Mouse (Mus musculus) neural tube, embryonic 15.5 days (tissue): ENCODE measurements around the gene Spag16. TPM values are rescaled to one million over a fixed set of nuclear protein-coding genes. Genes with fewer than 3 reads are reported as not detected.

ENCODE experiments used
- ATAC-seq: fragments of 200-750 bp; cut with Nextera tagmentation; 2 replicates; pipeline ENCODE4 v1.8.0; 2017; ENCODE audit warnings: mild to moderate bottlenecking, moderate TSS enrichment, moderate library complexity; ENCODE audit not compliant: low FRiP score
- H3K27ac ChIP-seq: fragments of 300-500 bp; sonication (generic); replicated peaks from 2 replicates; pipeline ENCODE4 v1.5.1; 2015; ENCODE audit warnings: mild to moderate bottlenecking, inconsistent platforms
- H3K27me3 ChIP-seq: fragments of 300-500 bp; sonication (generic); replicated peaks from 2 replicates; pipeline ENCODE4 v1.6.1; 2015; ENCODE audit warnings: inconsistent platforms
- H3K36me3 ChIP-seq: fragments of 300-500 bp; sonication (generic); 2 replicates; pipeline ENCODE4 v1.6.1; 2015; ENCODE audit warnings: inconsistent platforms
- H3K4me1 ChIP-seq: fragments of 300-500 bp; sonication (generic); 2 replicates; pipeline ENCODE4 v1.6.1; 2015; ENCODE audit warnings: inconsistent platforms
- H3K4me2 ChIP-seq: fragments of 300-500 bp; sonication (generic); 2 replicates; pipeline ENCODE4 v1.6.1; 2015; ENCODE audit warnings: inconsistent platforms, mild to moderate bottlenecking, moderate library complexity
- H3K4me3 ChIP-seq: fragments of 300-500 bp; sonication (generic); replicated peaks from 2 replicates; pipeline ENCODE4 v1.5.1; 2015; ENCODE audit warnings: mild to moderate bottlenecking, inconsistent platforms
- H3K9ac ChIP-seq: fragments of 300-500 bp; sonication (generic); replicated peaks from 2 replicates; pipeline ENCODE4 v1.6.1; 2015; ENCODE audit warnings: mild to moderate bottlenecking, inconsistent platforms
- H3K9me3 ChIP-seq: fragments of 300-500 bp; sonication (generic); replicated peaks from 2 replicates; pipeline ENCODE4 v1.6.1; 2016; ENCODE audit warnings: inconsistent platforms
- WGBS: fragments of 180-500 bp; shearing (Covaris S2); methylation state at CpG from one replicate; pipeline ENCODE4 v1.1.7; 2015; ENCODE audit warnings: mixed read lengths; 5-methylcytosine and 5-hydroxymethylcytosine counted together
- polyA plus RNA-seq: library from polyadenylated mRNA; unstranded; fragments of >200 nt; fragmentation: Nextera tagmentation; extraction: Ambion mirVana; gene quantifications from 2 replicates; pipeline ENCODE4 v1.2.1, GENCODE M21; 2015

Gene Spag16
- polyA plus RNA-seq, 1 experiment from 2014 or later = 0.95 TPM

DNA sequence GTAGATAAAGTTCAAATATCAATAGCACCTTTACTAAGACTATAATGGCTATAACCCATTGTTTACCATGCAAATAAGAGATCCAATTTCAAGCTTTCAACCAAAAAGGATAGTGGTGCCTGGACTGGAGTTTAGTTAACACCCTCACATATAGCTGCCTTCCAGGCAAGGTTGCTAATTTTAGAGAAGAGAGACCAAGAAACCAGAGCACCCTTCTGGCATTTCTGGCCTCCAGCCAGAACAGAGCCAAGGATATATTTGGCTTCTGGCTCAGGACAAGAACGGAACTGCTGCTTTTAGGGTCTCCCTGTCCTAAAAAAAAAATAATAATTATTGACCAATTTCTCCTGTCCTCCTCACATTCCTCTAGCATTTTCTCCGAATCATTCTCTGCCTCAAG, 703.0 kb downstream of the Spag16 start:
- Histone ChIP-seq H3K27me3 (no peaks in the 10 kb centered on the region), H3K4me3 (no peak overlapping the region), H3K4me1 (no peaks in the 10 kb centered on the region), H3K4me2 (no peak overlapping the region), H3K9ac (no peak overlapping the region), H3K36me3 (no peaks in the 10 kb centered on the region), H3K27ac (no peak overlapping the region), H3K9me3 (no peaks in the 10 kb centered on the region)
- 84% methylated on average over 2 of the region's 2 CpGs for WGBS
- ATAC-seq = no peak

DNA sequence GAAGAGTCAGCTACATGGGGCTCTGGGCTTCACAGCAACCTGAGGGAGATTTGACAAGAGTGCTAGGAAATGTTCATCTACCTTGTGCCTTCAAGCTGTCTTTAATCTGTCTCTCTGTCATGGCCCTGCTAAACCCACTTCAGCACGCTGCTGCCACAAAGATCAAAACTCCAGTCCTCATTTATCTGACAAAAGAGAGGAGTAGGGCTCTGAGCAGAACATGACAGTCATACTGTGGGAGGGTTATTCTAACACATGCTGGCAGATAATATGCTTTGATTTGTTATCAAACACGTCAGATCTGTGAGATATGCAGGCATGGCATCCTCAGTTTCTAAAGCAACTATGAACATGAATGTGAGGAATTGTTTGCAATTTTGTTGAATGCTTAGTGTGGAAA, 725.1 kb downstream of the Spag16 start:
- Histone ChIP-seq H3K9ac (no peak overlapping the region), H3K4me1 (no peaks in the 10 kb centered on the region), H3K4me2 (no peak overlapping the region), H3K36me3 (no peaks in the 10 kb centered on the region), H3K27me3 (no peaks in the 10 kb centered on the region), H3K9me3 (no peaks in the 10 kb centered on the region), H3K27ac (no peak overlapping the region), H3K4me3 (no peak overlapping the region)
- 70% methylated on average over 2 of the region's 2 CpGs for WGBS
- no peak for ATAC-seq

DNA sequence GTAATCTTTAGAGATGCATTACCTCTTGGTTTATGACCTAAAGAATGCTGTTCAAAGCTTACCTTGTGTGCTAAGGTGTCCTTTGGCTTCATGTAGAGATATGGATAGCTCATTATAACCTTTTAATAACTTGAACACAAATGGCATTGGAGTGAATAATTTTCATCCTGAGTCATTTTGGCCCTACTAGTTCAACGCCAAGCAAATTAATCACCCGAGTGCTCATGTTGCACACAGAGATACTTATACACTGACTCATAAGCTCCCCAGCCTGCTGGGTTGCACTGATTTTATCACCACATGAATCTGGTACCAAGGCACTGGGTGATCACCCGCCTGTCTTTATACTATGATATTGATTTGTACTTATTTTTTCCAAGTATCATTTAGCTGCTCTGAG, 795.0 kb downstream of the Spag16 start:
- Histone ChIP-seq H3K4me2 (no peak overlapping the region), H3K27ac (no peak overlapping the region), H3K9me3 (no peaks in the 10 kb centered on the region), H3K27me3 (no peaks in the 10 kb centered on the region), H3K9ac (no peak overlapping the region), H3K4me3 (no peak overlapping the region), H3K4me1 (0 out of 2 replicates have a peak, but pooled peaks cover 6% of the 10 kb centered on the region), H3K36me3 (no peaks in the 10 kb centered on the region)
- no peak for ATAC-seq
- WGBS = 72% methylated on average over 3 of the region's 3 CpGs

DNA sequence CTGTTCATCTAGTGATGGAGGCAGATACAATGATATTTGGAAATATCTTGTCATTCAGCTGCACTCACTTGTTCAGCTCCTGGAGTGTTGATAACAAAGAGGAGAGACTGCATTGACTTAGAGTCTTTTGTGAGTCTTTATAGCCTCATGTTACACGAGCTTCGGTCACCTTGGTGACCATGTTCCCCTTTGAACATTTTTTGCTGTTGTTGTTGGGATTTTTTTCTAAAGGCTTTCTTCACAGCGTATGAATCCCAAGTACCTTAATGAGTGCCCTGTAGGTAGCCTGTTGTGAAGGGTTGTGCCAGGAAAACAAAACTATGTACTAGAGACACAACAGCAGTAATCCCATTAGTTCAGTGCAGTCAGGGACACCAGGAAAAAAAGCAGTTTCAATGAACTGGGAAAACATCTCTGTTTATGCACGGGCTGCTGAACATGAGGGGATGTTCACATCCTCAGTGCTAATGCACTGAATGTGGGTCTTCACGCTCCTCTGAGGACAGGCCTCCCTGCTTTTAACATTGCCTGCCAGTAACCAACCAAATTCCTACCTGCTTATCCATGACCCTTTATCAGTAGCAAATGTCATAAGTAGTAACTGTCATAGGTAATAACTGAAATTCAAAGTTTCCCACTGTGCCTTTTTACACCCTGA, 798.2 kb downstream of the Spag16 start:
- Histone ChIP-seq H3K9ac (no peak overlapping the region), H3K27me3 (no peaks in the 10 kb centered on the region), H3K36me3 (no peaks in the 10 kb centered on the region), H3K9me3 (no peaks in the 10 kb centered on the region), H3K4me3 (no peak overlapping the region), H3K4me2 (no peak overlapping the region), H3K4me1 (0 out of 2 replicates have a peak, but pooled peaks cover 6% of the 10 kb centered on the region), H3K27ac (no peak overlapping the region)
- no peak for ATAC-seq
- WGBS = 13% methylated on average over 5 of the region's 5 CpGs

DNA sequence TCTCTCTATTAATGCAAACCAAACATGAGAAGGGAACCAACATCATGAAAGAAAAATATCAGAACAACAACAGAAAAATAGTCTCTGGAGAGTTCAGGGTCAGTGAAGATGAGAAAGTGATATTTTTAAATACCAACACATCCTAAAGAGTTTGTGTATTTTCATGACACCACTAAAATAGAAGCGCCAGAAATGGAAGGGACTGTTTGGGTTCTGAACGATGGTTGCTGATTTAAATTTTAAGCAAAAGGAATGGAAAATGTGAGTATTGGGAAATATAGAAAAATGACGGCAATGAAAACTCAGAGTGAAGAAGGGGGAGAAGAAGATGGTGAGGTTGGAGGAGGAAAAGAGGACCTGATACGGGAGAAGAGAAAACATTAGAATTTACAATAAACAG, 825.9 kb downstream of the Spag16 start:
- Histone ChIP-seq H3K9me3 (no peaks in the 10 kb centered on the region), H3K27ac (no peak overlapping the region), H3K27me3 (no peaks in the 10 kb centered on the region), H3K4me3 (no peak overlapping the region), H3K36me3 (no peaks in the 10 kb centered on the region), H3K9ac (no peak overlapping the region), H3K4me1 (no peaks in the 10 kb centered on the region), H3K4me2 (no peak overlapping the region)
- no peak for ATAC-seq
- 86% methylated on average over 4 of the region's 4 CpGs for WGBS

DNA sequence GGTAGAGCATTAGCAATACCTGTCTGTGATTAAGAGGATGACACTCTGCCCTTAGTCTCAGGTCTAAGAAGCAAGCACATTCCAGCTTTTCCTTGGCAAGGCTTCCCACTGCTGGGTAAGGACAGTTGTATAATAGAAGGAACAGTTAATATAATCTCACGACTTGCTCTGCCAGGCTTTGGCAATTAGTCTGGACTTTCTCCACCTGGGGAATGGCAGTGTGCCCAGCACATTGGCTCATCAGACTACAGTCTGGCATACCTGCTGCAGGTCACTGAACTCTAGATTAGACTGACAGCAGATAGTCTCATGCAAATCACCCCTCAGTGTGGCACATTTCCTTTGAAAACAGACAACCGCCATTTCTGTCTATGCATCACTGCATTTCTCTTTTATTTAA, 865.8 kb downstream of the Spag16 start:
- Histone ChIP-seq H3K27me3 (no peaks in the 10 kb centered on the region), H3K9me3 (no peaks in the 10 kb centered on the region), H3K36me3 (no peaks in the 10 kb centered on the region), H3K4me1 (no peaks in the 10 kb centered on the region), H3K9ac (no peak overlapping the region), H3K4me2 (no peak overlapping the region), H3K27ac (no peak overlapping the region), H3K4me3 (no peak overlapping the region)
- no peak for ATAC-seq
- 88% methylated on average over 2 of the region's 2 CpGs for WGBS

DNA sequence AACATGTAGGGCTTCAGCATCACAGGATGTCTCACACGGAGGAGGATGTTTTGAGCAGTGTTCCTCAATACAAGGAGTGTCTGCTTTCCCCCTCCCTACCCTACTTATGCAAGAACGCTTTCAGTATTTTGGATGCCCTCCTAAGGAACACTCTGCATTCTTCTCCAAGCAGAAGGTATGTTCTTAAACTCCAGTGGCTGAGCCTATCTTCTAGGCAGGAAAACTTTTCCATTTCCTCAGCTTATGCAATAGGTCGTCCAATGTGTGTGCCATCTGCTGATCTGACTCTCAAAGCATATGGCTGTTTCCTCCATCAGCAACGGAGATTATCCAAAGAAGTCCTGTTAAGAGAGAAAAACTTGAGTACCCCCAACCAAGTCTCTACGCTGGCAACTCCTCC, 873.5 kb downstream of the Spag16 start:
- H3K9me3 ChIP-seq = no peaks in the 10 kb centered on the region
- H3K27ac ChIP-seq = no peak overlapping the region
- H3K4me1 ChIP-seq = no peaks in the 10 kb centered on the region
- no peak overlapping the region for H3K4me2 ChIP-seq
- no peak overlapping the region for H3K4me3 ChIP-seq
- H3K36me3 ChIP-seq = no peaks in the 10 kb centered on the region
- WGBS = 81% methylated on average over 5 of the region's 5 CpGs
- no peaks in the 10 kb centered on the region for H3K27me3 ChIP-seq
- ATAC-seq = no peak
- H3K9ac ChIP-seq = no peak overlapping the region

DNA sequence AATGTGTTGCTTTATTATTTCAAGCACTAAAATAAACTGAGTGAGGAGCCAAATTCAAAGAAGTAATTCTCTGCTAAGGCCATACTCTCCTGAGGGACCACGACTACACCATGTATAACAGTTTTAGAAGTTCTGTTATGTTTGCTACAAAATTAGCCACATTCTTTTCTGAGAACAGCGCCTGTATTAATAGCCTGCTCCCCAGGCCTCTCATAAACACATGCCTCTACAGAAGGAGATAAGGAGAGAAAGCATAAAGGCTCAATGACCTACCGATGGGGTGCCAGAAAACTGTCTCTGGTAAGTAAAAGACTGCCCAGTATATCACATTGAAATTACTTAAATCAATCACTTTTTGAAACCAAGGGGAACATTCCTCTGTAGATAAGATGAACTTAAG, 877.2 kb downstream of the Spag16 start:
- no peaks in the 10 kb centered on the region for H3K27me3 ChIP-seq
- no peak for ATAC-seq
- H3K4me2 ChIP-seq = no peak overlapping the region
- no peak overlapping the region for H3K4me3 ChIP-seq
- H3K9me3 ChIP-seq = no peaks in the 10 kb centered on the region
- H3K27ac ChIP-seq = no peak overlapping the region
- H3K4me1 ChIP-seq = no peaks in the 10 kb centered on the region
- no peaks in the 10 kb centered on the region for H3K36me3 ChIP-seq
- no peak overlapping the region for H3K9ac ChIP-seq
- 69% methylated on average over 3 of the region's 3 CpGs for WGBS

DNA sequence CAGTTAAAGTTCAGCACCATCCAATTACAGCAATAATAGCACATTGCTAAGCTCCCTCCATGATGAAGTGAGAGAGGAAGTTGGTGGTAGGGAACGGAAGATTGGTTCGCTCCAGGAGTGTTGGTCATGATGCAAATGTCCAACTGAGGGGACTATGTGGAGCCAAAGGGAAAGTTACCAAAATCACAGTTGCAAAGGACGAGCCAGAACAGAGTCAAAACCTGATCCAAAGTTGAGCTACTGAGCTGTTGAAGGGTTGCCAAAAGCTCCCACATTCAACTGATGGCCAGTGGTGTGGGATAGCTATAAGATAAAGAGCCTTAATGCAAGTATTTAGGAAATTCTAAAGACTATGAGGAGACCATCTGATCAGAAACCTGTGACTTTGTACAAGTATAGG, 879.1 kb downstream of the Spag16 start:
- no peak for ATAC-seq
- H3K4me2 ChIP-seq = no peak overlapping the region
- H3K27ac ChIP-seq = no peak overlapping the region
- WGBS = 87% methylated on average over 3 of the region's 3 CpGs
- H3K27me3 ChIP-seq = no peaks in the 10 kb centered on the region
- H3K9me3 ChIP-seq = no peaks in the 10 kb centered on the region
- no peaks in the 10 kb centered on the region for H3K36me3 ChIP-seq
- H3K4me3 ChIP-seq = no peak overlapping the region
- no peaks in the 10 kb centered on the region for H3K4me1 ChIP-seq
- no peak overlapping the region for H3K9ac ChIP-seq

DNA sequence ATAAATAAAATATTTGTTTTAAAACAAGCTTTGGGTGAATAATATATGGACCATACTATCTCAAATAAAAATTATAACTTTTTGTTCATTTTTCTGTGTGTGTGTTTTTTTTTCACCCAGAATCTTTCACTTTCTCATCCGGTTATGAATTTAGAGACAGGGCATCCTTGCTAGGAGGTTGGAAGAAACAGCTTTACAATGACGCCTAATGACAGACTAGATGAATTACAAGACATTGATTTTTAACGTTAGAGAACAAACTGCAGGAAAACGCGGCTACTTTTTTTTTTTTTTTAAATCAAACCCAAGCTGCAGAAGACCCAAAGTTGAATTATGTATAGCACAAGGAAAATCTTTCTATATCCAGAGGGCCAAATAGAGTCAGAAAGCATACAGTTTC, 898.3 kb downstream of the Spag16 start:
- peak; percentile 21; the same call in 1 of the 2 replicates for ATAC-seq
- WGBS = 40% methylated on average over 5 of the region's 5 CpGs
- H3K9me3 ChIP-seq = no peaks in the 10 kb centered on the region
- H3K4me1 ChIP-seq = no peaks in the 10 kb centered on the region
- H3K27ac ChIP-seq = peak overlapping the region; percentile 69; the same call in 1 of the 2 replicates
- H3K27me3 ChIP-seq = no peaks in the 10 kb centered on the region
- H3K36me3 ChIP-seq = no peaks in the 10 kb centered on the region
- H3K4me3 ChIP-seq = peak overlapping the region; percentile 41
- peak overlapping the region; percentile 61 for H3K4me2 ChIP-seq
- H3K9ac ChIP-seq = peak overlapping the region; percentile 45; the same call in 1 of the 2 replicates

DNA sequence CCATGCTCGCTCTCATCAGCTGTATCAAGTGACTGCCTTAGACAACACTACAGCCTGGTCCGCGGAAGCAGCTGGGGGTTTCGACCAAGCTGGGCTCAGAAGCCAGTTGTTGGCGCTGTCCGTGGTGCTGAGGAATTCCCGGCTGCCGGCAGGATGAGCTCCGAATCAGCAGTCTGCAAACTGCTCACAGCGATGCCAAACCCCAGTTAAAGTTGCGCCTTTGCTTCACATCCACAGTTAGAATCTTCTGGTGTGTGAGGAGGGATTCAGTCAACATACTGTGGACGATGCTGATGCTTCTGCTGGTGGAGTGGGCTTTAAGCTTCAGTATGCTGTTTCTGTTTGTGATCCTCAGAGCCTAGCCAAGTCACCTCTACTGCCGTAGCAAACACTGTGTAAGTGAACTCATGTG, 898.9 kb downstream of the Spag16 start, which contains the start of gene Vwc2l:
Gene Vwc2l (plus strand): TSS at position 61 of the 412 bp plus-strand sequence.
- Histone ChIP-seq H3K4me1 (no peaks in the 10 kb centered on the region), H3K27me3 (no peaks in the 10 kb centered on the region), H3K27ac (peak within 1 kb of the TSS; percentile 69), H3K9me3 (no peaks in the 10 kb centered on the region), H3K9ac (peak within 1 kb of the TSS; percentile 45), H3K36me3 (no peaks in the 10 kb centered on the region), H3K4me2 (peak within 1 kb of the TSS; percentile 61), H3K4me3 (peak within 1 kb of the TSS; percentile 41)
- peak; percentile 89 for ATAC-seq
- 6% methylated on average over 13 of the region's 13 CpGs for WGBS
